ENCODE assay signal across 27 mouse cellular contexts in genomic region chr15:87480758-87481157, GRCm38 (mm10).
DNase-seq lines count a peak whose midpoint lies in the region; ATAC-seq and TF ChIP-seq lines count a peak whose summit lies in the region.
"Had no signal": no experiment of that assay in that cellular context is flagged by ENCODE, and none has a peak within 500 bp of the region (broad histone marks: within the 10 kb centered on the region; RNA-seq: fewer than 3 reads in every experiment).

No protein-coding gene starts in this region.

- no peak for TF ChIP-seq CTCF in midbrain, postnatal 0 days (IDR thresholded peaks at IDR 0.05)

- H3K9ac ChIP-seq in midbrain, postnatal 0 days (replicated peaks; ENCODE audit: low read length, poor library complexity, severe bottlenecking), result no peak overlapping the region
- no peak overlapping the region for H3K9ac ChIP-seq in midbrain, embryonic 13.5 days (replicated peaks)
- H3K9ac ChIP-seq: heart, embryonic 15.5 days; hindbrain, embryonic 13.5 days; limb, embryonic 12.5 days; lung, embryonic 15.5 days had no signal

- H3K4me1 ChIP-seq in midbrain, postnatal 0 days (ENCODE audit: insufficient read depth, low read length), result no peaks in the 10 kb centered on the region
- H3K4me1 ChIP-seq in midbrain, embryonic 13.5 days (replicated peaks), result no peaks in the 10 kb centered on the region; the same call in 1 of the 2 replicates
- H3K4me1 ChIP-seq: heart, embryonic 10.5 days; heart, embryonic 15.5 days; lung, embryonic 15.5 days had no signal

- WGBS in midbrain, postnatal 0 days, result 88% methylated on average over 3 of the region's 3 CpGs
- 91% methylated on average over 3 of the region's 3 CpGs for WGBS in midbrain, embryonic 13.5 days

- no peaks in the 10 kb centered on the region for H3K27me3 ChIP-seq in midbrain, postnatal 0 days (ENCODE audit: insufficient read depth, low read length)
- no peaks in the 10 kb centered on the region for H3K27me3 ChIP-seq in midbrain, embryonic 13.5 days
- H3K27me3 ChIP-seq: CH12.LX; heart, embryonic 15.5 days; hindbrain, embryonic 13.5 days; limb, embryonic 12.5 days; lung, embryonic 15.5 days had no signal

- intact Hi-C loops in left cerebral cortex, postnatal 4 days (cut with DNase I), result no loop called here

- no peaks in the 10 kb centered on the region for H3K36me3 ChIP-seq in midbrain, postnatal 0 days (ENCODE audit: insufficient read depth, low read length)
- H3K36me3 ChIP-seq in midbrain, embryonic 13.5 days, result no peaks in the 10 kb centered on the region
- H3K36me3 ChIP-seq: heart, embryonic 10.5 days; heart, embryonic 15.5 days; hindbrain, embryonic 13.5 days; limb, embryonic 12.5 days; lung, embryonic 15.5 days had no signal

- H3K4me2 ChIP-seq in midbrain, postnatal 0 days (ENCODE audit: low read depth, low read length, poor library complexity, severe bottlenecking), result no peak overlapping the region
- H3K4me2 ChIP-seq in midbrain, embryonic 13.5 days (replicated peaks), result no peak overlapping the region
- H3K4me2 ChIP-seq: heart, embryonic 15.5 days; hindbrain, embryonic 13.5 days; limb, embryonic 12.5 days; liver, embryonic 11.5 days; lung, embryonic 15.5 days; midbrain, embryonic 11.5 days had no signal

- no peak overlapping the region for H3K4me3 ChIP-seq in midbrain, postnatal 0 days (ENCODE audit: low read depth, low read length)
- no peak overlapping the region for H3K4me3 ChIP-seq in midbrain, embryonic 13.5 days (replicated peaks)
- H3K4me3 ChIP-seq: heart, embryonic 10.5 days; heart, embryonic 15.5 days; hindbrain, embryonic 13.5 days; limb, embryonic 12.5 days; lung, embryonic 15.5 days had no signal

- DNase-seq in cerebellum, postnatal 10 days, result peak; percentile 49 to 70
- no peak for DNase-seq in cerebellum, postnatal 36 days
- no peak for DNase-seq in frontal cortex, postnatal 25 days (ENCODE audit: low spot score in 2 of 2)
- peak; percentile 24 for DNase-seq in midbrain, postnatal 0 days (ENCODE audit: low spot score)
- DNase-seq in left cerebral cortex, postnatal 4 days, result peak; percentile 47
- no peak for DNase-seq in testis, postnatal 14 days (ENCODE audit: low spot score)
- DNase-seq: adrenal gland, adult 8-10 months; cerebellum, adult 11 months; cerebellum, adult 9-11 months; gastrocnemius, postnatal 25 days; heart, postnatal 36 days; kidney, adult 9 months; kidney, postnatal 10 days; lung, postnatal 36 days; right cerebral cortex, postnatal 4 days had no signal

- H3K27ac ChIP-seq in midbrain, postnatal 0 days (ENCODE audit: low read depth, low read length), result no peak overlapping the region
- H3K27ac ChIP-seq in midbrain, embryonic 13.5 days, result no peak overlapping the region
- H3K27ac ChIP-seq: heart, embryonic 10.5 days; heart, embryonic 15.5 days; hindbrain, embryonic 13.5 days; limb, embryonic 12.5 days; lung, embryonic 15.5 days; stomach, postnatal 0 days had no signal

- ATAC-seq in frontal cortex, adult (ENCODE audit: low TSS enrichment), result peak; percentile 55
- no peak for ATAC-seq in midbrain, postnatal 0 days (ENCODE audit: low FRiP score)
- no peak for ATAC-seq in midbrain, embryonic 13.5 days
- ATAC-seq: intestine, postnatal 0 days had no signal

- H3K9me3 ChIP-seq in midbrain, postnatal 0 days (ENCODE audit: low read length), result no peaks in the 10 kb centered on the region
- H3K9me3 ChIP-seq in midbrain, embryonic 13.5 days, result no peaks in the 10 kb centered on the region
- H3K9me3 ChIP-seq: heart, embryonic 10.5 days; heart, embryonic 15.5 days; hindbrain, embryonic 13.5 days; limb, embryonic 12.5 days; lung, embryonic 15.5 days had no signal

Comparison
In these comparisons a context has a peak if more than half of its experiments do, and no peak if none do; other contexts are left out.
1. DNase-seq: peak in cerebellum, postnatal 10 days (2 of 2), midbrain, postnatal 0 days (single experiment) and left cerebral cortex, postnatal 4 days (single experiment); none in cerebellum, postnatal 36 days (0 of 2), frontal cortex, postnatal 25 days (0 of 2) and testis, postnatal 14 days (single experiment).